Mouse (Mus musculus): ENCODE measurements around the gene Thbs1. TPM values are rescaled to one million over a fixed set of nuclear protein-coding genes. Genes with fewer than 3 reads are reported as not detected.

The Thbs1 gene
- polyA plus RNA-seq, 1 experiment: 1.8 TPM

- TF ChIP-seq CTCF (IDR thresholded peaks at IDR 0.05; ENCODE audit: borderline replicate concordance, control insufficient read depth, extremely low read depth, insufficient read depth, low read length, poor library complexity) (no peak), POLR2A (IDR thresholded peaks at IDR 0.05; ENCODE audit: control insufficient read depth, extremely low read depth, insufficient read depth, low read length, poor library complexity) (no peak)
- H3K4me1 ChIP-seq (replicated peaks; ENCODE audit: control insufficient read depth, insufficient read depth, low read length): no peaks in the 10 kb centered on the region
Observed at GRCm38 (mm10) chr2:118165691-118166090, 54.0 kb downstream of the Thbs1 start.

GRCm38 (mm10) chr2:118167731-118168130 lies 56.1 kb downstream of the Thbs1 start:
- H3K4me3 ChIP-seq (ENCODE audit: control insufficient read depth, insufficient read depth, low read length): no peak overlapping the region
- no peak for DNase-seq
- TF ChIP-seq CTCF (IDR thresholded peaks at IDR 0.05; ENCODE audit: borderline replicate concordance, control insufficient read depth, extremely low read depth, insufficient read depth, low read length, poor library complexity): no peak
- no peak for TF ChIP-seq POLR2A (IDR thresholded peaks at IDR 0.05; ENCODE audit: control insufficient read depth, extremely low read depth, insufficient read depth, low read length, poor library complexity)
- H3K36me3 ChIP-seq (ENCODE audit: control insufficient read depth, insufficient read depth, low read length): no peaks in the 10 kb centered on the region
- no peaks in the 10 kb centered on the region for H3K27me3 ChIP-seq (ENCODE audit: control insufficient read depth, insufficient read depth, low read length)
- no peaks in the 10 kb centered on the region for H3K4me1 ChIP-seq (replicated peaks; ENCODE audit: control insufficient read depth, insufficient read depth, low read length)
- 74% methylated on average over 4 of the region's 4 CpGs for WGBS
- H3K27ac ChIP-seq (ENCODE audit: control insufficient read depth, insufficient read depth, low read length): no peak overlapping the region

More at GRCm38 (mm10) chr2:118165691-118166090, 54.0 kb downstream of the Thbs1 start:
- H3K27me3 ChIP-seq (ENCODE audit: control insufficient read depth, insufficient read depth, low read length): no peaks in the 10 kb centered on the region
- H3K36me3 ChIP-seq (ENCODE audit: control insufficient read depth, insufficient read depth, low read length): no peaks in the 10 kb centered on the region
- no peak overlapping the region for H3K27ac ChIP-seq (ENCODE audit: control insufficient read depth, insufficient read depth, low read length)
- no peak for DNase-seq
- WGBS: 91% methylated on average over 2 of the region's 2 CpGs
- H3K4me3 ChIP-seq (ENCODE audit: control insufficient read depth, insufficient read depth, low read length): no peak overlapping the region

DNA sequence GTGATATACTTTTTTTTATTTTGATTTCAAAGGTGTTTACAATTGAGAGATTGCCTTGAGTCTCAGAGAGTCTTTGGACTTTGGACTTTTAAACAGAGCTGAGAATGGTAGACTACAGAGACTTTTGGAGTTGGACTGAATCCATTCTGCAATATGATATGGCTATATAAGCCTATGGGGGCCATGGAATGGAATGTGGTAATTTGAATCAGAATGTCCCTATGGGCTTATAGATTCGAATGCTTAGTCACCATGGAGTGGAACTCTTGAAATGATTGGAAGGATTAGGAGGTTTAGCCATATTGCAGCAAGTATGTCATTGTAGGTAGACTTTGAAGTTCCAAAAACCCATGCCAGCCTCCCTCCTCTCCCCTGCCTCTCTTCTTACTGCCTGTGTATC lies 56.5 kb downstream of the Thbs1 start:
- Histone ChIP-seq H3K4me3 (ENCODE audit: control insufficient read depth, insufficient read depth, low read length) (no peak overlapping the region), H3K4me1 (replicated peaks; ENCODE audit: control insufficient read depth, insufficient read depth, low read length) (no peaks in the 10 kb centered on the region), H3K36me3 (ENCODE audit: control insufficient read depth, insufficient read depth, low read length) (no peaks in the 10 kb centered on the region), H3K27ac (ENCODE audit: control insufficient read depth, insufficient read depth, low read length) (no peak overlapping the region), H3K27me3 (ENCODE audit: control insufficient read depth, insufficient read depth, low read length) (no peaks in the 10 kb centered on the region)
- no peak for TF ChIP-seq CTCF (IDR thresholded peaks at IDR 0.05; ENCODE audit: borderline replicate concordance, control insufficient read depth, extremely low read depth, insufficient read depth, low read length, poor library complexity)
- no peak for TF ChIP-seq POLR2A (IDR thresholded peaks at IDR 0.05; ENCODE audit: control insufficient read depth, extremely low read depth, insufficient read depth, low read length, poor library complexity)
- WGBS: 82% methylated on average over 1 of the region's 1 CpGs
- DNase-seq: no peak

GRCm38 (mm10) chr2:118174558-118175383 lies 63.1 kb downstream of the Thbs1 start:
- no peaks in the 10 kb centered on the region for H3K4me1 ChIP-seq (replicated peaks; ENCODE audit: control insufficient read depth, insufficient read depth, low read length)
- no peaks in the 10 kb centered on the region for H3K36me3 ChIP-seq (ENCODE audit: control insufficient read depth, insufficient read depth, low read length)
- DNase-seq: no peak
- no peaks in the 10 kb centered on the region for H3K27me3 ChIP-seq (ENCODE audit: control insufficient read depth, insufficient read depth, low read length)
- WGBS: 93% methylated on average over 10 of the region's 10 CpGs
- no peak overlapping the region for H3K27ac ChIP-seq (ENCODE audit: control insufficient read depth, insufficient read depth, low read length)
- TF ChIP-seq POLR2A (IDR thresholded peaks at IDR 0.05; ENCODE audit: control insufficient read depth, extremely low read depth, insufficient read depth, low read length, poor library complexity): no peak
- TF ChIP-seq CTCF (IDR thresholded peaks at IDR 0.05; ENCODE audit: borderline replicate concordance, control insufficient read depth, extremely low read depth, insufficient read depth, low read length, poor library complexity): no peak
- no peak overlapping the region for H3K4me3 ChIP-seq (ENCODE audit: control insufficient read depth, insufficient read depth, low read length)

Other genes with a start within 250 kb of the Thbs1 start
- not detected in 2 replicates for gene Fsip1, start 145.1 kb downstream of the Thbs1 start, polyA plus RNA-seq (2012; rRNA removed)